Mouse (Mus musculus): ENCODE measurements at regions not wholly inside any gene's neighbourhood (a gene's known extent, or its start where the extent isn't known, plus 50 kb on each side); places are given as distances from the start of the nearest gene placed in this dataset.

DNA sequence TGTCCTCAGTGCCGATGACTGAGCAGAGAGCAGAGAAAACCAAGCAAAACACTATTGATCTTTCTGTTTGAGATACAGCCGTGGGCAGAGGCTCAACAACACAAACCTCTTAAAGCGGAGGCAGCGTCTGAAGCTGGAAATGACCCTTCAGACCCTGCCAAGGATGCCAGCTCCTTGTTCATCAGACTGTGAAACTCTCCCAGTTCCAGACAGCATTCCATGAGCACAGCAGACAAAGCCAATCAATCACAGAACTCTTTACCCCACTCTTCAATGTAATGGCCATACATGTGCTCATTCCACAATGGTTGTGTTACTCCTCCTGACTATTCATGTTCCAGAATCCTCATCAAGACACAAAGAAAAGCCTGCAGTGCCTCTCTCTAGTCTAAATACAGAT, 73.5 kb downstream of the Tmem114 start:
- DNase-seq (ENCODE audit: low read depth, low spot score) = no peak
- ChIA-PET CTCF (no interaction called here), POLR2A (no interaction called here)
- no peaks in the 10 kb centered on the region for H3K27me3 ChIP-seq
- in situ Hi-C loops (cut with MboI; ENCODE audit: low pct_unique_long_range_greater_than_20kb) = no loop called here
- no peak for ATAC-seq
- TF ChIP-seq CTCF (IDR thresholded peaks at IDR 0.05) = no peak

DNA sequence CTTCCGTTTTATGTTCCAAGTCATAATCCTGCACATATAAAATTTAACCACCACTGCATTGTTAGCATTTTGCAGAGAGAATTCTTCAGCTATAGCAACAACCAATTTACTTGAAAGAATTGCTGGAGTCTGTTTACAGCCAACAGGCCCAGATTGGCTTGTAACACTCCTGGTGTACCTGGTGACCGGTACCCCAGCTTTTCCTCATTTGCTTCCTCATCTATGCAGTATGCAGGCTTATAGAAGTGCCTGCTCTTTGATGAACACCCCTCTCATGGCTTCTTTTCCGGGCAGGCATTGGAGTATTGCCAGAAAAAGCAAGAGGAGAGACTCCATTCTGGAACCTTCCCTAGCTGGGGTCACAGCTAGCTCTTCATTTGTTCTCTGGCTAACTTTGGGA, 75.8 kb downstream of the Tmem114 start:
- CTCF ChIA-PET = no interaction called here
- in situ Hi-C loops (cut with MboI; ENCODE audit: low pct_unique_long_range_greater_than_20kb) = no loop called here

DNA sequence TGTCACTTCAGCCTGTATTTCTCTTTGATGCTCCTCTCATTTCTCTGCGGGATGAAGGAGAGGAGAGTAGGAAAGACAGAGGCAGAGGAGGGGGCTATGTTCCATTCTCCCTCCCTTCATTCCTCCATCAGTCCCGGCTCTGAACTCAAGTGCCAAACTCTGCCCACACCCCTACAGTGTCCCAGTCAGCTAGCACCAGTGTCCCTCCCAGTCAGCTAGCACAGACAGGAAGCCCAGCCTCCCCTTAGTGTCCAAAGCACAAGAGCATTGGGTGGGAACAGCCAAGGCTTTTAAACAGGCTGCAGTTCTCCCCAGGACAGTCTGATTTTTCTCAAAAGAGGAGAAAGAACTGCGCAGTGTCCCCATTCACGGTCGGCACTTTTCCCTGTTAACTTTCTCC, 76.3 kb downstream of the Tmem114 start:
- no peaks in the 10 kb centered on the region for H3K27me3 ChIP-seq
- DNase-seq (ENCODE audit: low read depth, low spot score) (no peak), ATAC-seq (no peak)
- POLR2A ChIA-PET = no interaction called here
- TF ChIP-seq CTCF (IDR thresholded peaks at IDR 0.05) = no peak
- CTCF ChIA-PET = no interaction called here
- in situ Hi-C loops (cut with MboI; ENCODE audit: low pct_unique_long_range_greater_than_20kb) = no loop called here

More for the DNA sequence above, 75.8 kb downstream of the Tmem114 start:
- no peak for DNase-seq (ENCODE audit: low read depth, low spot score)
- H3K27me3 ChIP-seq = no peaks in the 10 kb centered on the region
- no peak for TF ChIP-seq CTCF (IDR thresholded peaks at IDR 0.05)
- POLR2A ChIA-PET = no interaction called here
- no peak for ATAC-seq

DNA sequence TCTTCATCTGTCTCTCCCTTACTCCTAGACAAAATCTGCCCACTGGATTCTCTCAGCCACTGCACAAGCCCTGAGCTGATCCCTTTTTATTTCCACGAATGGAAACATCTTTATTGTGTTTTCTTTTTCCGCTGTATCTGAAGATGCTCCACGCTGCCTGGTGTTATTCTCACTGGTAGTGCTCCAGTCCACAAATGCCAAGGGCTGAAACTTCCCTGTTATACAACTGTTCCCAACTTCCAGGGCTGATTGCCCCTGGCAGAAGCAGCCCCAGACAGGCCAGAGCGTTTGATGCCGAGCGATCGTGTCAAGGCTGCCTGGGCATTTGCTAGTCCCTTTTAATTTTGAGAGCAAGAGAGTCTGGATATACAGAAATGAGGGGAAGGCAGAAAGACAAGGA, 79.7 kb downstream of the Tmem114 start:
- DNase-seq (ENCODE audit: low read depth, low spot score) (no peak), ATAC-seq (no peak)
- in situ Hi-C loops (cut with MboI; ENCODE audit: low pct_unique_long_range_greater_than_20kb) = no loop called here
- no peaks in the 10 kb centered on the region for H3K27me3 ChIP-seq
- ChIA-PET POLR2A (no interaction called here), CTCF (no interaction called here)
- no peak for TF ChIP-seq CTCF (IDR thresholded peaks at IDR 0.05)

GRCm38 (mm10) chr16:8333081-8333710, 91.7 kb downstream of the Tmem114 start:
- in situ Hi-C loops (cut with MboI; ENCODE audit: low pct_unique_long_range_greater_than_20kb) = no loop called here
- ATAC-seq (no peak), DNase-seq (ENCODE audit: low read depth, low spot score) (no peak)
- ChIA-PET CTCF (no interaction called here), POLR2A (no interaction called here)
- peaks cover 9% of the 10 kb centered on the region for H3K27me3 ChIP-seq
- TF ChIP-seq CTCF (IDR thresholded peaks at IDR 0.05) = no peak

DNA sequence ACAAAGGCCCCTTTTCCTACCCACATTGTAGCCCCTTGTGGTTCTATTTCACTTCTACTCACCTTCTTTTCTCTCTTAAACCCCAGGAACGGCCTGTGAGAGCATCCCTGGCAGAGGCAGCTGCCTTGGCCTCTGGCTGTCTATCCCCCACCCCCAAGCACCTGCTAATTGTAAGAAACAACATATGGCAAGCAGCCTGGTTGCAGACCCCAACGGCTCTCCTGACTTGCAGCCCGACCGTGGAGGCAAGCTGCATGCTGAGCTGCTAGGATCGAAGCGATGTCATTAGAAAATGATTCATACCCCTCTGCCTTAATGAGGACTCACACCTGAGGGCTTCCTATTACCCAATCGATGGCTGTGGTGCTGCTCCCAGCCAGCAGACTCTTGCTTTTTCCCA, 112.9 kb downstream of the Tmem114 start:
- CTCF ChIA-PET = no interaction called here
- ATAC-seq = no peak
- no peak for TF ChIP-seq CTCF (IDR thresholded peaks at IDR 0.05)
- peaks cover 23% of the 10 kb centered on the region for H3K27me3 ChIP-seq
- DNase-seq (ENCODE audit: low read depth, low spot score) = no peak
- in situ Hi-C loops (cut with MboI; ENCODE audit: low pct_unique_long_range_greater_than_20kb) = no loop called here
- POLR2A ChIA-PET = interaction anchor here (0.6 kb wide), 1 partner anchor 1491 kb away, joined by 3 read pairs; no protein-coding TSS in a partner anchor

DNA sequence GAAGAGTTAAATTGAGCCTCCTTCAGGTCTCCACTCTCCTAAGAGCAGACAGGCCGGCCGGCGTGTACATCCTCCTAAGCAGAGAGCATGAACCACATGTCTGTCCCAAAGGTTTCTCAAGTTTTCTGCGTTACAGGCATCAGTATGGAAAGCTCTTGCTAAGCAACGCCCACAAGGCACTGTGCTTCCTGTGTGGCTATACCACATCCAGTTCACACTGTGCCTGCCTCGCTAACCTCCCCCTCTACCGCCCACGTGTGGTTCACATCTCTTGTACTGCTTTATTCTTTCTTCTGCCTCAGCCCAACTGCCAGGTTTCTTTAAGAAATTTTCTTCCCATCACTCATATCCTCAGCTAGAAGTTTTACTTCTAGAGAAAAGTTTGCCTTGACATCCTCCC, 118.5 kb downstream of the Tmem114 start:
- TF ChIP-seq CTCF (IDR thresholded peaks at IDR 0.05) = no peak
- DNase-seq (ENCODE audit: low read depth, low spot score) = no peak
- ChIA-PET CTCF (no interaction called here), POLR2A (no interaction called here)
- no peak for ATAC-seq
- in situ Hi-C loops (cut with MboI; ENCODE audit: low pct_unique_long_range_greater_than_20kb) = no loop called here
- peaks cover 10% of the 10 kb centered on the region for H3K27me3 ChIP-seq

All from Patski (cell line).